Mouse (Mus musculus) forebrain, postnatal 0 days (tissue): Measurements from ENCODE around the gene BC017158. TPM values are rescaled to one million over a fixed set of nuclear protein-coding genes. Genes with fewer than 3 reads are reported as not detected.

Experiments
- ATAC-seq: fragments of 200-750 bp; cut with Nextera tagmentation; 2 replicates; pipeline ENCODE4 v1.8.0; 2017; ENCODE audit warnings: mild to moderate bottlenecking, moderate library complexity
- DNase-seq: peaks from one replicate; pipeline ENCODE4 v3.0.0-alpha.2; 2015
- H3K27ac ChIP-seq: fragments of 300-500 bp; sonication (generic); 2 replicates; pipeline ENCODE4 v1.5.1; 2014; ENCODE audit warnings: low read depth, mild to moderate bottlenecking, antibody characterized with exemption, low read length, moderate library complexity, mixed read lengths
- H3K27me3 ChIP-seq: fragments of 300-500 bp; sonication (generic); 2 replicates; pipeline ENCODE4 v1.6.1; 2014; ENCODE audit warnings: mild to moderate bottlenecking, low read length, mixed read lengths; ENCODE audit not compliant: insufficient read depth
- H3K36me3 ChIP-seq: fragments of 300-500 bp; sonication (generic); 2 replicates; pipeline ENCODE4 v1.6.1; 2014; ENCODE audit warnings: mild to moderate bottlenecking, moderate library complexity; ENCODE audit not compliant: insufficient read depth
- H3K4me1 ChIP-seq: fragments of 300-500 bp; sonication (generic); 2 replicates; pipeline ENCODE4 v1.6.1; 2014; ENCODE audit warnings: antibody characterized with exemption; ENCODE audit not compliant: insufficient read depth
- H3K4me2 ChIP-seq: fragments of 300-500 bp; sonication (generic); 2 replicates; pipeline ENCODE4 v1.6.1; 2014; ENCODE audit warnings: low read depth, mild to moderate bottlenecking, moderate library complexity
- H3K4me3 ChIP-seq: fragments of 300-500 bp; sonication (generic); 2 replicates; pipeline ENCODE4 v1.5.1; 2014; ENCODE audit warnings: low read depth, low read length, mixed read lengths
- H3K9ac ChIP-seq: fragments of 300-500 bp; sonication (generic); 2 replicates; pipeline ENCODE4 v1.6.1; 2014; ENCODE audit warnings: mild to moderate bottlenecking
- H3K9me3 ChIP-seq: fragments of 300-500 bp; sonication (generic); 2 replicates; pipeline ENCODE4 v1.6.1; 2016; ENCODE audit warnings: low read length
- CTCF ChIP-seq: sonication (generic); IDR thresholded peaks from 2 replicates; pipeline ENCODE4 v1.5.1; 2016; ENCODE audit warnings: antibody characterized with exemption, control low read depth, low read depth
- WGBS: fragments of 180-500 bp; shearing (Covaris S2); extraction: QIAGEN DNeasy Blood & Tissue Kit; methylation state at CpG from one replicate; pipeline ENCODE4 v1.1.7; 2014; 5-methylcytosine and 5-hydroxymethylcytosine counted together
- polyA plus RNA-seq: library from polyadenylated mRNA; unstranded; fragments of >200 nt; fragmentation: Nextera tagmentation; extraction: Ambion mirVana; gene quantifications from 2 replicates; pipeline ENCODE4 v1.2.1, GENCODE M21; 2015
- total RNA-seq: library from RNA; depleted of rRNA; stranded (reverse); fragments of >200 nt; gene quantifications from 2 replicates; pipeline ENCODE4 v1.2.3, GENCODE M21; 2014

Gene BC017158
- total and polyA plus RNA-seq, 2 experiments from 2014 or later: 14.4 to 18.5 TPM

DNA sequence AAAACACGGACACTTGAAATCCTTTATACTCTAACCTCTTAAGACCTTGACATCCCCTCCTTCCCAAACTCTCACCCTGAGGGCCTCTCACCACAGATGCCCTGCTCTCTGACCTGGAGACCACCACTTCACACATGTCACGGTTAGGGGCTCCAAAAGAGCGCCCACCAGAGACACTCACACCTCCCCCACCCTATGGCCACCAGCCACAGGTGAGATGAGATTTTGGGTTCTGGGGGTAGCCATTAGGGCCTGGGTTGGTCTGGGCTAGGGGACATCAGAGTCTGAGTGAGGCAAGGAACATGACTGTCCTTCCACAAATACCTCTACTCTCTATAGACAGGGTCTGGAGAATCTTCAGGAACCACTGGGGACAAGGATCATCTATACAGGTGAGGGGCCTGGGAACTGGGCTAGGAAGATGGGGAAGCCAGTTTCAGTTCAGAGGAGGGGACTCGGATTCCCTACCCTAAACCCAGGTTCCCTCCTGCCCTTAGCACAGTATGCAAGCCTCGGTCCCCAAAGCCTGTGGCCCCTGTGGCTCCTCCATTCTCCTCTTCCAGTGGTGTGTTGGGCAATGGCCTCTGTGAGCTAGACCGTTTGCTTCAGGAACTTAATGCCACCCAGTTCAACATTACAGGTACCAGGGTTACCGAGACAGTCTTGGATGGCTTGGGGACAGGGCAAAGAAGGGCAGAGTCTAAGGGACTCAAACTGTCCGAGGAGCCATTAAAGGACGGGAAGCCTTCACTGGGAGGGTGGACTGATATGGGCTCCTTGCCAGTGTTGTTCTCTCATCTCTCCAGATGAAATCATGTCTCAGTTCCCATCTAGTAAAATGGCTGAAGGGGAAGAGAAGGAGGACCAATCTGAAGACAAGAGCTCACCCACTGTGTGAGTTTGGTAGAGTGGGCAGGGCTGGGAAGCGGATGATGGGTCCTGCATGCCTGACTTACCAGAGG lies 49.6 kb downstream of the BC017158 start:
- H3K36me3 ChIP-seq: peaks cover 21% of the 10 kb centered on the region
- H3K4me1 ChIP-seq: 0 out of 2 replicates have a peak, but pooled peaks cover 4% of the 10 kb centered on the region
- H3K4me3 ChIP-seq: no peak overlapping the region
- H3K9ac ChIP-seq: no peak overlapping the region
- H3K9me3 ChIP-seq: no peaks in the 10 kb centered on the region
- ATAC-seq (no peak), DNase-seq (no peak)
- peaks cover 5% of the 10 kb centered on the region; the same call in 1 of the 2 replicates for H3K27me3 ChIP-seq
- H3K4me2 ChIP-seq: peak overlapping the region; percentile 61; the same call in 1 of the 2 replicates
- TF ChIP-seq CTCF: no peak
- H3K27ac ChIP-seq: no peak overlapping the region
- WGBS: 86% methylated on average over 10 of the region's 10 CpGs

DNA sequence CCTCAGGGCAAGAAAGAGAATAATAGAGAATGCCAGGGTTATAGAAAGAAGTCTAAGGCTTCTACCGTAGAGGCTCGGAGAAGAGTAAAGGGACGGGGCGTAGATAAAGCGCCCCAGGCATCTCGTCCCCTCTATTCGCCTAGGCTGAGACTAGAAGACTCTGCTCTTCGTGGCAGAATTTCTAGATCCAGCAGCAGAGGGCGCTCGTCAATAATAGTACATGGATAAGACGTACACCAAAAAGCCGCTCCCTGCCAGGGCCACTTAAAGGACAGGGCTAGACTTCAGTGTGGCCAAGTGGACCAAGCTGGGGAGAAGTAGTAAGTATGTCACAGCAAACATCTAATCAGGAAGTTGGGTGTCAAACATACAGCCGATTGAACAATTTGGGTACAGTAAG lies 50.5 kb downstream of the BC017158 start:
- peak; percentile 83 for TF ChIP-seq CTCF
- H3K4me2 ChIP-seq: peak overlapping the region; percentile 61
- WGBS: 3% methylated on average over 13 of the region's 13 CpGs
- ATAC-seq: peak; percentile 86
- DNase-seq: peak; percentile 94
- H3K9ac ChIP-seq: peak overlapping the region; percentile 61
- peaks cover 27% of the 10 kb centered on the region for H3K36me3 ChIP-seq
- peaks cover 5% of the 10 kb centered on the region; the same call in 1 of the 2 replicates for H3K27me3 ChIP-seq
- H3K4me3 ChIP-seq: peak overlapping the region; percentile 40
- H3K4me1 ChIP-seq: 0 out of 2 replicates have a peak, but pooled peaks cover 2% of the 10 kb centered on the region
- no peaks in the 10 kb centered on the region for H3K9me3 ChIP-seq
- H3K27ac ChIP-seq: peak overlapping the region; percentile 81

DNA sequence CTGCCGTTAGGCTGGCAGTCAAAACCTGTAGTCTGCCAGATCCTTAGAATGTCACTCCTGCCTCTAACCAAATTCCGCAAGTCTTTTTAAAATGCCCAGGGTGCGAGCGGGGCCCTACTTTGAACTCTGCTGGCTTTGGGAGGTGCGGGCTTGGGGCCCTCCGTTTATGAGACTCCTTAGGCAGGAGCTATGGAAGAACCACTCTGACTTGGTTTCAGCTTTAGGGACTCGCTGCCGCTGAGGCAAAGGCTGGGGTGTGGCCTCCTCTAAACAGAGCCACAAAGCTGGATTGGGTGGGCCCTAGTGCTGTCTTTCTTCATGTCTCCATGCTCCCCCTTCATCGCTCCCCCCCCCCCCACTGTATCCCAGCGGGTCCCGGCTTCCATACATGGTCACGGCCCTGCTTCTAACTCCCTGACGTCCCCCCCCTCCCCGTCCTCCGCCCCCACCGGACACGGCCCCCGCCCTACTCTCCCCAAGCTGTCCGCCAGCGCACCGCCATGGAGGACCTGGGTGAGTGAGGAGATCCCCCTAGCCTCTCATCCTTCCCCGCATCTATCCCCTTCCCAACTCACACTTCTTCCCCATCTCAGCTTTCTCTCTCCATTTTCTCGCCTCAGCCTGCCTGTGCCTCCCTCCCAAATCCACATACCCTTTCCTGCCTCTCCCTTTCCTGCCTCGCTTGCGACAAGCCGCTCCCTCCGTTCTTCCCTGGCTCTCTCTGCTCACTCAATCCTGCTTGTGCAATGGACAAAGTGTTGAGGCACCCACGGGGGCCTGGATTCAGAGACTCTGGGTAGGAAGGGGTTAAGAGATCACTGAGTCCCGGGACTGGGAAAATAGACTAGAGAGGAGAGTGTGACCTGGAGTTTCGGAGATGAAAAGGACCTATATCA lies 51.2 kb downstream of the BC017158 start, which contains the start of gene Tgfb1i1:
TSS of gene Tgfb1i1 (plus strand) at position 317 of the 896 bp plus-strand sequence.
- TF ChIP-seq CTCF: no peak
- no peaks in the 10 kb centered on the region for H3K4me1 ChIP-seq
- peaks cover 5% of the 10 kb centered on the region; the same call in 1 of the 2 replicates for H3K27me3 ChIP-seq
- peak within 1 kb of the TSS; percentile 61 for H3K9ac ChIP-seq
- H3K4me3 ChIP-seq: peak within 1 kb of the TSS; percentile 40
- H3K4me2 ChIP-seq: peak within 1 kb of the TSS; percentile 61
- 3% methylated on average over 28 of the region's 30 CpGs for WGBS
- no peaks in the 10 kb centered on the region for H3K9me3 ChIP-seq
- ATAC-seq (peak; percentile 75), DNase-seq (peak; percentile 66)
- peak within 1 kb of the TSS; percentile 81 for H3K27ac ChIP-seq
- H3K36me3 ChIP-seq: peaks cover 28% of the 10 kb centered on the region

DNA sequence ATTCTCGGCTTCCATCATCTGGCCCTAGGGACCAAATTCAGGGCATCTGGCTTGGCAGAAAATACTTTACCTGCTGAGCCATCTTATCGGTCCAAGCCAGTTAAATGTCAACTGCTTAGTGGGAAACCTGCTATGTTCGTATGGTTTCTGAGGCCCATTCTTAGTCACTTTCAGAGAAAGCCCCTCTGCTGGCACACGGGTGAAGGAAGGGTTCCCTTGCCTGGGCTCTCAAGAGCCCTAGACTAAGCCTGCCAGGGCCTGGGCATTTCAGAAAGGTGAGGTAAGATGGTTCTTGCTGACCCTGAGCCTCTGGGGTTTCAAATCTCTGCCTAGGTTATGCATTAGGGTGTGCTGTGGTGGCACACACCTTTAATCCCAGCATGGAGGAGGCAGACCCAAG lies 52.4 kb downstream of the BC017158 start:
- no peak overlapping the region for H3K9ac ChIP-seq
- no peak overlapping the region for H3K27ac ChIP-seq
- ATAC-seq (no peak), DNase-seq (no peak)
- no peaks in the 10 kb centered on the region for H3K9me3 ChIP-seq
- no peak for TF ChIP-seq CTCF
- peaks cover 36% of the 10 kb centered on the region for H3K36me3 ChIP-seq
- no peaks in the 10 kb centered on the region for H3K4me1 ChIP-seq
- no peak overlapping the region for H3K4me2 ChIP-seq
- WGBS: 88% methylated on average over 4 of the region's 4 CpGs
- no peaks in the 10 kb centered on the region; the same call in 1 of the 2 replicates for H3K27me3 ChIP-seq
- H3K4me3 ChIP-seq: no peak overlapping the region

DNA sequence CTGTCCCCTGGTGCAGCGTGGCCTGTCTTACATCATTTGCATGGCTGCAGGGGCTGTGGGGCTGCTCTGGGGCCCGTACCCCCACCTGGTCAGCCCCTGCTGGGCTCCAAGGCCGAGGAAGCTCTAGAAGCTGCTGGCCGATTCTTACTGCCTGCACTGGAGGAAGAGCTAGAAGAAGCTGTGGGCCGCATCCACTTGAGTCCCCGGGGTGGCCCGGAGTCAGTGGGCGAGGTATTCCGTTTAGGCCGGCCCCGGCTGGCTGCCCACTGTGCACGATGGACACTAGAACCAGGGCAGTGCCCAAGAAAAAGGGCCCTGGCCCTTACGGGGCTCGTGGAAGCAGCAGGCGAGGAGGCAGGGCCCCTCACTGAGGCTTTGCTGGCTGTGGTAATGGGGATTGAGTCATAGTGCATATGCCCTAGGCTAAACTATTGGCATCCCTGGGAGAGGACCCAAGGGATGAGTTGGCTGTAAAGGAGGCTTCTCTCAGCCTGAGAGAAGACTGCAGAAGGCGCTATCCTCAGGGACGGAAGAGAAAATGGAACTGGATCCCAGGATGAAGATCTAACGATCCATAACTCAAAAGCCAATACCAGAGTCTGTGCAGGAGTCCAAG lies 53.5 kb downstream of the BC017158 start:
- no peaks in the 10 kb centered on the region for H3K27me3 ChIP-seq
- H3K4me1 ChIP-seq: no peaks in the 10 kb centered on the region
- no peak for TF ChIP-seq CTCF
- no peak overlapping the region for H3K4me2 ChIP-seq
- no peak for ATAC-seq
- no peak for DNase-seq
- H3K9me3 ChIP-seq: no peaks in the 10 kb centered on the region
- 87% methylated on average over 18 of the region's 18 CpGs for WGBS
- H3K36me3 ChIP-seq: peaks cover 39% of the 10 kb centered on the region
- no peak overlapping the region for H3K27ac ChIP-seq
- H3K9ac ChIP-seq: no peak overlapping the region
- H3K4me3 ChIP-seq: no peak overlapping the region

DNA sequence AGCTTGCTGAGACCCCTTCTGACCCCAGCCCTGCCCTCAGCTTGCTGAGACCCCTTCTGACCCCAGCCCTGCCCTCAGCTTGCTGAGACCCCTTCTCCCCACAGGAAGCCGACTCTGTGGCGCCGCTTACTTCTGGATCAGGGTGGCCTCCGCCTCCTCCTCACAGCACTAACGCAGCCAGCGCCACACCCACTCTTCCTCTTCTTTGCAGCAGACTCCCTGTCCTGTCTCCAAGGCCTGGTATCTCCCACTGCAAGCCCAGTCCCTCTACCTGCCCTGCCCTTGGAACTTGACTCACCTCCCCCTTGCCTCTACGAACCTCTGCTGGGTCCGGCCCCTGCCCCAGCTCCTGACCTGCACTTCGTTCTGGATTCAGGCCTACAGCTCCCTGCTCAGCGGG lies 54.0 kb downstream of the BC017158 start:
- H3K4me3 ChIP-seq: no peak overlapping the region
- no peaks in the 10 kb centered on the region for H3K27me3 ChIP-seq
- H3K9me3 ChIP-seq: no peaks in the 10 kb centered on the region
- peaks cover 34% of the 10 kb centered on the region for H3K36me3 ChIP-seq
- DNase-seq: no peak
- no peak overlapping the region for H3K27ac ChIP-seq
- no peak overlapping the region for H3K4me2 ChIP-seq
- 70% methylated on average over 10 of the region's 10 CpGs for WGBS
- no peak overlapping the region for H3K9ac ChIP-seq
- no peak for TF ChIP-seq CTCF
- no peak for ATAC-seq
- no peaks in the 10 kb centered on the region; the same call in 1 of the 2 replicates for H3K4me1 ChIP-seq
